Mouse (Mus musculus) G1E (cell line): ENCODE data around the gene Hcfc2.

Source experiments
- CTCF ChIP-seq: IDR thresholded peaks from 2 replicates; pipeline ENCODE4 v1.5.1; 2012; ENCODE audit warnings: low read depth, low read length, inconsistent platforms, mixed read lengths
- TAL1 ChIP-seq: conservative IDR thresholded peaks from 2 replicates; pipeline ENCODE4 v1.6.1; 2012; ENCODE audit warnings: low read depth, low read length, inconsistent platforms, mixed read lengths

GRCm38 (mm10) chr10:82762756-82763681 is 67.1 kb downstream of the Hcfc2 start:
- TF ChIP-seq CTCF (no peak), TAL1 (no peak)
